Mouse (Mus musculus) kidney, adult 11 months (tissue): ENCODE results near the gene Vdac1.
"Not testable (repeated sequence)": the region's sequence is repeated elsewhere in the genome, so short reads cannot be mapped to it uniquely, and the experiment has no call there.

Source experiments
- DNase-seq: peaks from one replicate; pipeline ENCODE4 v3.0.0; 2022

Gene Vdac1

GRCm38 (mm10) chr11:52344991-52345777, 15.5 kb upstream of the Vdac1 start:
- DNase-seq: no peak

- DNase-seq: peak; percentile 84
Measured at GRCm38 (mm10) chr11:52345939-52346634, 14.6 kb upstream of the Vdac1 start.

GRCm38 (mm10) chr11:52346635-52347005, 14.0 kb upstream of the Vdac1 start:
- DNase-seq: peak; percentile 43

- DNase-seq: no peak
Measured at GRCm38 (mm10) chr11:52348156-52348555, 12.5 kb upstream of the Vdac1 start.

GRCm38 (mm10) chr11:52348724-52349123, 11.9 kb upstream of the Vdac1 start:
- DNase-seq: no peak

GRCm38 (mm10) chr11:52350924-52351323, 9.7 kb upstream of the Vdac1 start:
- peak; percentile 75 for DNase-seq

- DNase-seq: no peak
Measured at GRCm38 (mm10) chr11:52352271-52352670, 8.4 kb upstream of the Vdac1 start.

- no peak for DNase-seq
Measured at GRCm38 (mm10) chr11:52354644-52355043, 6.0 kb upstream of the Vdac1 start.

GRCm38 (mm10) chr11:52355601-52356000, 5.1 kb upstream of the Vdac1 start:
- DNase-seq: no peak

GRCm38 (mm10) chr11:52357091-52357490, 3.6 kb upstream of the Vdac1 start:
- DNase-seq: not testable (repeated sequence)

GRCm38 (mm10) chr11:52358520-52358919, 2.1 kb upstream of the Vdac1 start:
- peak; percentile 82 for DNase-seq

GRCm38 (mm10) chr11:52359686-52360470, 782 bp upstream of the Vdac1 start:
- DNase-seq: peak; percentile 89

GRCm38 (mm10) chr11:52361287-52361921, 744 bp downstream of the Vdac1 start:
- peak; percentile 91 for DNase-seq

GRCm38 (mm10) chr11:52364376-52364775, 3.7 kb downstream of the Vdac1 start:
- DNase-seq: no peak

GRCm38 (mm10) chr11:52365143-52365542, 4.5 kb downstream of the Vdac1 start:
- no peak for DNase-seq

- DNase-seq: no peak
Measured at GRCm38 (mm10) chr11:52366358-52366757, 5.7 kb downstream of the Vdac1 start.

GRCm38 (mm10) chr11:52368176-52368985, 7.7 kb downstream of the Vdac1 start:
- no peak for DNase-seq

GRCm38 (mm10) chr11:52369252-52370134, 8.8 kb downstream of the Vdac1 start:
- DNase-seq: no peak

GRCm38 (mm10) chr11:52370135-52370452, 9.4 kb downstream of the Vdac1 start:
- no peak for DNase-seq

GRCm38 (mm10) chr11:52370538-52370937, 9.9 kb downstream of the Vdac1 start:
- peak; percentile 55 for DNase-seq

- no peak for DNase-seq
Measured at GRCm38 (mm10) chr11:52373841-52374240, 13.2 kb downstream of the Vdac1 start.
